Comparison of ENCODE assay signal across 23 mouse cellular contexts in genomic region chr12:110971972-110972371, GRCm38 (mm10). TPM values are rescaled to one million over a fixed set of nuclear protein-coding genes. Genes with fewer than 3 reads are reported as not detected.
DNase-seq lines count a peak whose midpoint lies in the region; ATAC-seq and TF ChIP-seq lines count a peak whose summit lies in the region.
"Had no signal": no experiment of that assay in that cellular context is flagged by ENCODE, and none has a peak within 500 bp of the region (broad histone marks: within the 10 kb centered on the region; RNA-seq: fewer than 3 reads in every experiment).

No protein-coding gene starts in this region.

- no peak for TF ChIP-seq EP300 in heart, adult 2 months (IDR thresholded peaks at IDR 0.05; ENCODE audit: insufficient read depth, low read depth, low read length)
- TF ChIP-seq EP300 in liver, embryonic 14.5 days (IDR thresholded peaks at IDR 0.05; ENCODE audit: low read depth) = 0 out of 2 replicates have a peak, but pooled peaks have one; percentile 6

- H3K4me2 ChIP-seq in liver, embryonic 11.5 days = peak overlapping the region; percentile 6; the same call in 1 of the 2 replicates
- H3K4me2 ChIP-seq in liver, embryonic 14.5 days (ENCODE audit: low read depth) = peak overlapping the region; percentile 61
- H3K4me2 ChIP-seq: embryonic facial prominence, embryonic 15.5 days; forebrain, embryonic 13.5 days; heart, embryonic 13.5 days; hindbrain, embryonic 12.5 days had no signal

- peaks cover 5% of the 10 kb centered on the region; the same call in 1 of the 2 replicates for H3K79me2 ChIP-seq in heart, adult 2 months (replicated peaks; ENCODE audit: control insufficient read depth, insufficient read depth, low read length)

- TF ChIP-seq CTCF in heart, adult 2 months (IDR thresholded peaks at IDR 0.05) = no peak
- TF ChIP-seq CTCF in liver, embryonic 14.5 days (IDR thresholded peaks at IDR 0.05; ENCODE audit: low read depth) = no peak

- H3K27me3 ChIP-seq in heart, adult 2 months (ENCODE audit: control insufficient read depth, insufficient read depth, low read length) = no peaks in the 10 kb centered on the region
- no peaks in the 10 kb centered on the region for H3K27me3 ChIP-seq in liver, embryonic 11.5 days (replicated peaks; ENCODE audit: control insufficient read depth, insufficient read depth, low read length)
- H3K27me3 ChIP-seq in liver, embryonic 14.5 days (ENCODE audit: control insufficient read depth, insufficient read depth, low read length) = no peaks in the 10 kb centered on the region
- H3K27me3 ChIP-seq: CH12.LX; embryonic facial prominence, embryonic 15.5 days; forebrain, embryonic 13.5 days; heart, embryonic 13.5 days; hindbrain, embryonic 12.5 days; Patski had no signal

- TF ChIP-seq POLR2A in heart, adult 2 months (IDR thresholded peaks at IDR 0.05; ENCODE audit: insufficient read depth, low read depth, low read length) = 0 out of 2 replicates have a peak, but pooled peaks have one; percentile 26

- intact Hi-C loops in heart, adult 2 months (cut with DNase I) = loop anchor here (2.0 kb wide), 1 partner anchor 21 kb away; no protein-coding TSS in a partner anchor
- intact Hi-C loops in left cerebral cortex, postnatal 14 days (cut with DNase I) = no loop called here

- WGBS in heart, adult 2 months = 86% methylated on average over 5 of the region's 5 CpGs
- whole genome bisulfite sequencing in liver, embryonic 11.5 days = 59% methylated on average over 5 of the region's 5 CpGs
- 33% methylated on average over 5 of the region's 5 CpGs for WGBS in liver, embryonic 14.5 days (ENCODE audit: insufficient replicate concordance)

- no peak overlapping the region for H3K27ac ChIP-seq in heart, adult 2 months
- no peak overlapping the region; the same call in 1 of the 2 replicates for H3K27ac ChIP-seq in liver, embryonic 11.5 days (ENCODE audit: low read depth, low read length)
- H3K27ac ChIP-seq in liver, embryonic 14.5 days = peak overlapping the region; percentile 68
- H3K27ac ChIP-seq: embryonic facial prominence, embryonic 15.5 days; forebrain, embryonic 13.5 days; heart, embryonic 13.5 days; hindbrain, embryonic 12.5 days had no signal

- no peak overlapping the region for H3K9ac ChIP-seq in heart, adult 2 months (ENCODE audit: low read depth, low read length)
- H3K9ac ChIP-seq in liver, embryonic 11.5 days (ENCODE audit: low read depth, low read length) = no peak overlapping the region
- H3K9ac ChIP-seq in liver, embryonic 14.5 days (replicated peaks) = peak overlapping the region; percentile 49
- H3K9ac ChIP-seq: embryonic facial prominence, embryonic 15.5 days; forebrain, embryonic 13.5 days; heart, embryonic 13.5 days; hindbrain, embryonic 12.5 days had no signal

- H3K4me3 ChIP-seq in heart, adult 2 months = no peak overlapping the region
- no peak overlapping the region for H3K4me3 ChIP-seq in liver, embryonic 11.5 days (ENCODE audit: low read depth, low read length)
- no peak overlapping the region for H3K4me3 ChIP-seq in liver, embryonic 14.5 days (ENCODE audit: insufficient read depth in 1 of 2, low read depth in 2 of 2, low read length in 2 of 2)
- H3K4me3 ChIP-seq: embryonic facial prominence, embryonic 15.5 days; forebrain, embryonic 13.5 days; heart, embryonic 13.5 days; hindbrain, embryonic 12.5 days had no signal

- peak; percentile 59 for ATAC-seq in liver, embryonic 11.5 days (replicated peaks; ENCODE audit: low FRiP score)
- ATAC-seq in liver, embryonic 14.5 days (ENCODE audit: insufficient read depth) = no peak
- ATAC-seq: activated CD4-positive, CD25-positive, alpha-beta regulatory T cell, adult 4 months; forebrain, embryonic 13.5 days; hindbrain, embryonic 16.5 days; inflammation-experienced regulatory T-cells, adult 6 months; Patski had no signal

- no peak for DNase-seq in heart, adult 2 months
- DNase-seq in heart, adult 9 months (ENCODE audit: low spot score in 2 of 2) = no peak
- DNase-seq in liver, embryonic 11.5 days (ENCODE audit: low spot score) = no peak
- DNase-seq in liver, embryonic 14.5 days (ENCODE audit: low read depth in 3 of 3, low spot score in 3 of 3) = no peak
- DNase-seq in cerebellum, adult 18-20 months = no peak
- DNase-seq in left cerebral cortex, postnatal 14 days (ENCODE audit: low spot score in 2 of 2) = no peak
- DNase-seq: adrenal gland, postnatal 14 days; cerebellum, adult 11-12 months; cerebellum, adult 9-11 months; cerebellum, postnatal 36 days; embryo, embryonic 11 days; gastrocnemius, postnatal 36 days; heart, adult 18-20 months; heart, postnatal 4 days had no signal

- peaks cover 4% of the 10 kb centered on the region; the same call in 1 of the 2 replicates for H3K36me3 ChIP-seq in heart, adult 2 months (ENCODE audit: control insufficient read depth, insufficient read depth, low read length)
- peaks cover 29% of the 10 kb centered on the region for H3K36me3 ChIP-seq in liver, embryonic 11.5 days (ENCODE audit: control insufficient read depth, insufficient read depth, low read length)
- H3K36me3 ChIP-seq in liver, embryonic 14.5 days (replicated peaks; ENCODE audit: control insufficient read depth, insufficient read depth, low read depth) = peaks cover 65% of the 10 kb centered on the region

- H3K9me3 ChIP-seq in liver, embryonic 11.5 days (ENCODE audit: control insufficient read depth, low read length) = no peaks in the 10 kb centered on the region
- H3K9me3 ChIP-seq in liver, embryonic 14.5 days (ENCODE audit: control insufficient read depth, low read length) = no peaks in the 10 kb centered on the region
- H3K9me3 ChIP-seq: embryonic facial prominence, embryonic 15.5 days; heart, embryonic 13.5 days; hindbrain, embryonic 12.5 days had no signal

- H3K4me1 ChIP-seq in heart, adult 2 months (ENCODE audit: control insufficient read depth, insufficient read depth, low read length) = peaks cover 6% of the 10 kb centered on the region
- H3K4me1 ChIP-seq in liver, embryonic 11.5 days (replicated peaks; ENCODE audit: control insufficient read depth, insufficient read depth, low read length) = peaks cover 51% of the 10 kb centered on the region
- H3K4me1 ChIP-seq in liver, embryonic 14.5 days (replicated peaks; ENCODE audit: control insufficient read depth in 2 of 2, insufficient read depth in 2 of 2, low read length in 1 of 2) = peaks cover 60 to 62% of the 10 kb centered on the region in 2 experiments
- H3K4me1 ChIP-seq: embryonic facial prominence, embryonic 15.5 days; forebrain, embryonic 13.5 days; hindbrain, embryonic 12.5 days had no signal

RNA-seq across cellular contexts. Expression of gene Ankrd9, which starts 6.9 kb away (rescaled TPM):
- total RNA-seq in heart, adult 2 months (2021) = 10 to 100 TPM; 59.3 to 84.2 TPM
- 80.5 and 93.2 TPM in 2 replicates for polyA plus RNA-seq in heart, adult 2 months (2012; rRNA removed)
- 32.9 and 33.3 TPM in 2 replicates for polyA plus RNA-seq in liver, embryonic 11.5 days (2014; fragmentation: Nextera tagmentation; extraction: Ambion mirVana)
- polyA plus RNA-seq in liver, embryonic 14.5 days (2012; rRNA removed) = 47.4 and 57.4 TPM in 2 replicates
- polyA plus RNA-seq in liver, embryonic 14.5 days (2014; fragmentation: Nextera tagmentation; extraction: Ambion mirVana) = 41.8 and 49.8 TPM in 2 replicates
- 10 to 100 TPM; 12.2 to 14.5 TPM for total RNA-seq in left cerebral cortex, postnatal 14 days (2021)
